Mouse (Mus musculus): ENCODE results near the gene Tmem269. TPM values are rescaled to one million over a fixed set of nuclear protein-coding genes. Genes with fewer than 3 reads are reported as not detected.

The Tmem269 gene
- polyA plus RNA-seq, 1 experiment from 2014 or later: not detected

GRCm38 (mm10) chr4:119248407-119248965, 30.5 kb upstream of the Tmem269 start:
- Histone ChIP-seq H3K9ac (replicated peaks) (no peak overlapping the region), H3K27ac (no peak overlapping the region), H3K36me3 (peaks cover 52% of the 10 kb centered on the region), H3K4me3 (replicated peaks) (no peak overlapping the region), H3K27me3 (no peaks in the 10 kb centered on the region), H3K4me1 (replicated peaks) (peaks cover under 1% of the 10 kb centered on the region; the same call in 1 of the 2 replicates), H3K4me2 (no peak overlapping the region), H3K9me3 (no peaks in the 10 kb centered on the region)
- 89% methylated on average over 11 of the region's 11 CpGs for WGBS
- ATAC-seq (ENCODE audit: insufficient number of reproducible peaks, insufficient read depth, low FRiP score, low TSS enrichment, low read depth): no peak

GRCm38 (mm10) chr4:119247462-119248235, 29.6 kb upstream of the Tmem269 start:
- Histone ChIP-seq H3K9me3 (no peaks in the 10 kb centered on the region), H3K4me2 (no peak overlapping the region), H3K36me3 (peaks cover 60% of the 10 kb centered on the region), H3K4me1 (replicated peaks) (no peaks in the 10 kb centered on the region), H3K27me3 (no peaks in the 10 kb centered on the region), H3K4me3 (replicated peaks) (no peak overlapping the region), H3K27ac (no peak overlapping the region), H3K9ac (replicated peaks) (no peak overlapping the region; the same call in none of the 2 replicates)
- WGBS: 40% methylated on average over 13 of the region's 13 CpGs
- ATAC-seq (ENCODE audit: insufficient number of reproducible peaks, insufficient read depth, low FRiP score, low TSS enrichment, low read depth): no peak

- Histone ChIP-seq H3K9ac (replicated peaks) (no peak overlapping the region), H3K27me3 (no peaks in the 10 kb centered on the region), H3K36me3 (peaks cover 69% of the 10 kb centered on the region), H3K27ac (no peak overlapping the region), H3K9me3 (no peaks in the 10 kb centered on the region), H3K4me1 (replicated peaks) (no peaks in the 10 kb centered on the region), H3K4me3 (replicated peaks) (no peak overlapping the region), H3K4me2 (no peak overlapping the region)
- no peak for ATAC-seq (ENCODE audit: insufficient number of reproducible peaks, insufficient read depth, low FRiP score, low TSS enrichment, low read depth)
- WGBS: 82% methylated on average over 14 of the region's 14 CpGs
These were observed 28.7 kb upstream of the Tmem269 start for GRCm38 (mm10) chr4:119246688-119247225.

GRCm38 (mm10) chr4:119245961-119246360, 27.9 kb upstream of the Tmem269 start:
- WGBS: 93% methylated on average over 9 of the region's 9 CpGs
- H3K9ac ChIP-seq (replicated peaks): no peak overlapping the region
- no peak overlapping the region for H3K4me3 ChIP-seq (replicated peaks)
- H3K27me3 ChIP-seq: no peaks in the 10 kb centered on the region
- no peak overlapping the region for H3K4me2 ChIP-seq
- H3K4me1 ChIP-seq (replicated peaks): no peaks in the 10 kb centered on the region
- H3K36me3 ChIP-seq: peaks cover 77% of the 10 kb centered on the region
- H3K9me3 ChIP-seq: no peaks in the 10 kb centered on the region
- H3K27ac ChIP-seq: no peak overlapping the region
- ATAC-seq (ENCODE audit: insufficient number of reproducible peaks, insufficient read depth, low FRiP score, low TSS enrichment, low read depth): no peak

- no peak overlapping the region for H3K4me3 ChIP-seq (replicated peaks)
- H3K27ac ChIP-seq: no peak overlapping the region
- 88% methylated on average over 7 of the region's 7 CpGs for WGBS
- no peak overlapping the region for H3K4me2 ChIP-seq
- no peaks in the 10 kb centered on the region for H3K4me1 ChIP-seq (replicated peaks)
- peaks cover 81% of the 10 kb centered on the region for H3K36me3 ChIP-seq
- no peak for ATAC-seq (ENCODE audit: insufficient number of reproducible peaks, insufficient read depth, low FRiP score, low TSS enrichment, low read depth)
- H3K9ac ChIP-seq (replicated peaks): no peak overlapping the region
- no peaks in the 10 kb centered on the region for H3K9me3 ChIP-seq
- H3K27me3 ChIP-seq: no peaks in the 10 kb centered on the region
These were observed 27.5 kb upstream of the Tmem269 start for GRCm38 (mm10) chr4:119245556-119245955.

- 80% methylated on average over 22 of the region's 22 CpGs for WGBS
- Histone ChIP-seq H3K27me3 (no peaks in the 10 kb centered on the region), H3K27ac (no peak overlapping the region), H3K9me3 (no peaks in the 10 kb centered on the region), H3K4me3 (replicated peaks) (no peak overlapping the region), H3K4me1 (replicated peaks) (no peaks in the 10 kb centered on the region), H3K9ac (replicated peaks) (no peak overlapping the region), H3K36me3 (peaks cover 84% of the 10 kb centered on the region), H3K4me2 (no peak overlapping the region)
- no peak for ATAC-seq (ENCODE audit: insufficient number of reproducible peaks, insufficient read depth, low FRiP score, low TSS enrichment, low read depth)
These were observed 26.6 kb upstream of the Tmem269 start for GRCm38 (mm10) chr4:119244468-119245240.

- Histone ChIP-seq H3K36me3 (peaks cover 79% of the 10 kb centered on the region), H3K9me3 (no peaks in the 10 kb centered on the region), H3K4me3 (replicated peaks) (no peak overlapping the region), H3K27ac (no peak overlapping the region), H3K4me2 (no peak overlapping the region), H3K27me3 (no peaks in the 10 kb centered on the region), H3K4me1 (replicated peaks) (no peaks in the 10 kb centered on the region), H3K9ac (replicated peaks) (no peak overlapping the region)
- ATAC-seq (ENCODE audit: insufficient number of reproducible peaks, insufficient read depth, low FRiP score, low TSS enrichment, low read depth): no peak
- 87% methylated on average over 12 of the region's 12 CpGs for WGBS
These were observed 24.6 kb upstream of the Tmem269 start for GRCm38 (mm10) chr4:119242571-119242970.

- Histone ChIP-seq H3K9me3 (no peaks in the 10 kb centered on the region), H3K27ac (no peak overlapping the region), H3K27me3 (no peaks in the 10 kb centered on the region), H3K4me2 (no peak overlapping the region), H3K36me3 (peaks cover 79% of the 10 kb centered on the region), H3K9ac (replicated peaks) (no peak overlapping the region), H3K4me1 (replicated peaks) (no peaks in the 10 kb centered on the region), H3K4me3 (replicated peaks) (no peak overlapping the region)
- ATAC-seq (ENCODE audit: insufficient number of reproducible peaks, insufficient read depth, low FRiP score, low TSS enrichment, low read depth): no peak
- WGBS: 91% methylated on average over 14 of the region's 14 CpGs
These were observed 23.6 kb upstream of the Tmem269 start for GRCm38 (mm10) chr4:119241664-119242063.

GRCm38 (mm10) chr4:119239181-119239682, 21.2 kb upstream of the Tmem269 start:
- Histone ChIP-seq H3K9ac (replicated peaks) (0 out of 2 replicates have a peak overlapping the region, but pooled peaks have one; percentile 23), H3K4me3 (replicated peaks) (no peak overlapping the region), H3K4me1 (replicated peaks) (peaks cover 6% of the 10 kb centered on the region; the same call in 1 of the 2 replicates), H3K27ac (0 out of 2 replicates have a peak overlapping the region, but pooled peaks have one; percentile 41), H3K4me2 (no peak overlapping the region), H3K36me3 (peaks cover 68% of the 10 kb centered on the region), H3K27me3 (no peaks in the 10 kb centered on the region), H3K9me3 (no peaks in the 10 kb centered on the region)
- WGBS: 35% methylated on average over 12 of the region's 12 CpGs
- no peak; the same call in 1 of the 2 replicates for ATAC-seq (ENCODE audit: insufficient number of reproducible peaks, insufficient read depth, low FRiP score, low TSS enrichment, low read depth)

- H3K9me3 ChIP-seq: no peaks in the 10 kb centered on the region
- no peak overlapping the region for H3K4me3 ChIP-seq (replicated peaks)
- no peak overlapping the region for H3K9ac ChIP-seq (replicated peaks)
- no peak for ATAC-seq (ENCODE audit: insufficient number of reproducible peaks, insufficient read depth, low FRiP score, low TSS enrichment, low read depth)
- peaks cover 63% of the 10 kb centered on the region for H3K36me3 ChIP-seq
- H3K4me2 ChIP-seq: no peak overlapping the region
- no peak overlapping the region for H3K27ac ChIP-seq
- H3K4me1 ChIP-seq (replicated peaks): peaks cover 11% of the 10 kb centered on the region; the same call in 1 of the 2 replicates
- no peaks in the 10 kb centered on the region for H3K27me3 ChIP-seq
- 77% methylated on average over 3 of the region's 3 CpGs for WGBS
These were observed 20.6 kb upstream of the Tmem269 start for GRCm38 (mm10) chr4:119238661-119239060.

- H3K27ac ChIP-seq: no peak overlapping the region
- peak overlapping the region; percentile 83 for H3K4me2 ChIP-seq
- ATAC-seq (ENCODE audit: insufficient number of reproducible peaks, insufficient read depth, low FRiP score, low TSS enrichment, low read depth): no peak
- peaks cover 19% of the 10 kb centered on the region for H3K4me1 ChIP-seq (replicated peaks)
- H3K9ac ChIP-seq (replicated peaks): no peak overlapping the region
- peaks cover 31% of the 10 kb centered on the region for H3K36me3 ChIP-seq
- 88% methylated on average over 3 of the region's 3 CpGs for WGBS
- no peaks in the 10 kb centered on the region for H3K9me3 ChIP-seq
- peak overlapping the region; percentile 94 for H3K4me3 ChIP-seq (replicated peaks)
- no peaks in the 10 kb centered on the region for H3K27me3 ChIP-seq
These were observed 16.3 kb upstream of the Tmem269 start for GRCm38 (mm10) chr4:119234348-119234747.

Data from limb, embryonic 12.5 days (tissue).